Mouse (Mus musculus) liver (tissue): ENCODE data around the gene Magix.
A peak's percentile ranks its signal among the peaks of the same experiment; 100 is the strongest.

ENCODE experiments used
- DNase-seq: peaks from one replicate; pipeline ENCODE4 v3.0.0-alpha.2; 2020; ENCODE audit warnings: mixed read lengths

The Magix gene

GRCm38 (mm10) chrX:7673578-7674281 lies 7.3 kb downstream of the Magix start:
- DNase-seq, result peak; percentile 34

- DNase-seq, result no peak
These were observed 8.3 kb downstream of the Magix start for GRCm38 (mm10) chrX:7672739-7673138.

- peak; percentile 45 for DNase-seq
These were observed 10.0 kb downstream of the Magix start, which contains the start of gene Plp2 for GRCm38 (mm10) chrX:7670921-7671623. Gene Plp2, minus strand, starts transcription at chrX:7671390.

- DNase-seq, result peak; percentile 67
These were observed 10.6 kb downstream of the Magix start for GRCm38 (mm10) chrX:7670390-7670881.

GRCm38 (mm10) chrX:7665739-7666502 lies 15.1 kb downstream of the Magix start:
- no peak for DNase-seq

- no peak for DNase-seq
These were observed 16.3 kb downstream of the Magix start for GRCm38 (mm10) chrX:7664791-7665190.

GRCm38 (mm10) chrX:7662936-7663335 lies 18.1 kb downstream of the Magix start:
- no peak for DNase-seq

GRCm38 (mm10) chrX:7661086-7661485 lies 20.0 kb downstream of the Magix start:
- no peak for DNase-seq

GRCm38 (mm10) chrX:7658785-7659589 lies 22.1 kb downstream of the Magix start:
- DNase-seq, result no peak

- DNase-seq, result peak; percentile 25
These were observed 22.8 kb downstream of the Magix start for GRCm38 (mm10) chrX:7658031-7658784.

GRCm38 (mm10) chrX:7657221-7657639 lies 23.8 kb downstream of the Magix start, which contains the start of gene Prickle3:
Gene Prickle3, plus strand, starts transcription at chrX:7657260.
- DNase-seq, result peak; percentile 44

GRCm38 (mm10) chrX:7648671-7649304 lies 32.3 kb downstream of the Magix start:
- peak; percentile 90 for DNase-seq

GRCm38 (mm10) chrX:7645349-7645748 lies 35.7 kb downstream of the Magix start:
- DNase-seq, result peak; percentile 82

GRCm38 (mm10) chrX:7640785-7641184 lies 40.3 kb downstream of the Magix start:
- DNase-seq, result peak; percentile 12

GRCm38 (mm10) chrX:7639536-7640325 lies 41.3 kb downstream of the Magix start:
- no peak for DNase-seq

GRCm38 (mm10) chrX:7638401-7639091 lies 42.5 kb downstream of the Magix start, which contains the start of gene Syp:
Gene Syp, plus strand, starts transcription at chrX:7638471.
- DNase-seq, result peak; percentile 89

- DNase-seq, result no peak
These were observed 46.0 kb downstream of the Magix start for GRCm38 (mm10) chrX:7635101-7635500.

- no peak for DNase-seq
These were observed 48.5 kb downstream of the Magix start for GRCm38 (mm10) chrX:7632560-7632959.
